Mouse (Mus musculus): Measurements from ENCODE around the gene Peli2.

The Peli2 gene

GRCm38 (mm10) chr14:48190946-48191345, 70.3 kb downstream of the Peli2 start:
- no peak for DNase-seq (ENCODE audit: low read depth, low spot score)

- no peak for DNase-seq (ENCODE audit: low read depth, low spot score)
These were observed 71.3 kb downstream of the Peli2 start for GRCm38 (mm10) chr14:48191925-48192324.

GRCm38 (mm10) chr14:48196804-48197203, 76.2 kb downstream of the Peli2 start:
- no peak for DNase-seq (ENCODE audit: low read depth, low spot score)

- no peak for DNase-seq (ENCODE audit: low read depth, low spot score)
These were observed 76.7 kb downstream of the Peli2 start for GRCm38 (mm10) chr14:48197287-48197686.

GRCm38 (mm10) chr14:48198190-48198954, 77.7 kb downstream of the Peli2 start:
- no peak for DNase-seq (ENCODE audit: low read depth, low spot score)

GRCm38 (mm10) chr14:48198957-48199356, 78.3 kb downstream of the Peli2 start:
- no peak for DNase-seq (ENCODE audit: low read depth, low spot score)

GRCm38 (mm10) chr14:48199506-48199905, 78.9 kb downstream of the Peli2 start:
- no peak for DNase-seq (ENCODE audit: low read depth, low spot score)

GRCm38 (mm10) chr14:48200291-48200690, 79.7 kb downstream of the Peli2 start:
- DNase-seq (ENCODE audit: low read depth, low spot score), result no peak

GRCm38 (mm10) chr14:48200788-48201187, 80.2 kb downstream of the Peli2 start:
- DNase-seq (ENCODE audit: low read depth, low spot score), result no peak

GRCm38 (mm10) chr14:48201403-48201802, 80.8 kb downstream of the Peli2 start:
- DNase-seq (ENCODE audit: low read depth, low spot score), result no peak

GRCm38 (mm10) chr14:48202096-48203036, 81.7 kb downstream of the Peli2 start:
- DNase-seq (ENCODE audit: low read depth, low spot score), result no peak

- no peak for DNase-seq (ENCODE audit: low read depth, low spot score)
These were observed 84.4 kb downstream of the Peli2 start for GRCm38 (mm10) chr14:48205044-48205443.

- no peak for DNase-seq (ENCODE audit: low read depth, low spot score)
These were observed 85.0 kb downstream of the Peli2 start for GRCm38 (mm10) chr14:48205635-48206034.

GRCm38 (mm10) chr14:48207119-48207518, 86.5 kb downstream of the Peli2 start:
- DNase-seq (ENCODE audit: low read depth, low spot score), result no peak

- DNase-seq (ENCODE audit: low read depth, low spot score), result no peak
These were observed 87.4 kb downstream of the Peli2 start for GRCm38 (mm10) chr14:48207746-48208640.

- no peak for DNase-seq (ENCODE audit: low read depth, low spot score)
These were observed 88.8 kb downstream of the Peli2 start for GRCm38 (mm10) chr14:48209436-48209835.

GRCm38 (mm10) chr14:48210089-48210488, 89.5 kb downstream of the Peli2 start:
- no peak for DNase-seq (ENCODE audit: low read depth, low spot score)

GRCm38 (mm10) chr14:48211526-48211925, 90.9 kb downstream of the Peli2 start:
- no peak for DNase-seq (ENCODE audit: low read depth, low spot score)

- DNase-seq (ENCODE audit: low read depth, low spot score), result no peak
These were observed 92.2 kb downstream of the Peli2 start for GRCm38 (mm10) chr14:48212839-48213238.

- no peak for DNase-seq (ENCODE audit: low read depth, low spot score)
These were observed 93.0 kb downstream of the Peli2 start for GRCm38 (mm10) chr14:48213593-48213992.

- no peak for DNase-seq (ENCODE audit: low read depth, low spot score)
These were observed 101.4 kb downstream of the Peli2 start for GRCm38 (mm10) chr14:48222051-48222450.

GRCm38 (mm10) chr14:48222684-48223083, 102.1 kb downstream of the Peli2 start:
- no peak for DNase-seq (ENCODE audit: low read depth, low spot score)

Data from brain, embryonic 18.5 days (tissue).